Mouse (Mus musculus): ENCODE data around the gene Magi2.

Gene Magi2

GRCm38 (mm10) chr5:20620596-20621511, 1394.0 kb downstream of the Magi2 start:
- no peak for DNase-seq

DNA sequence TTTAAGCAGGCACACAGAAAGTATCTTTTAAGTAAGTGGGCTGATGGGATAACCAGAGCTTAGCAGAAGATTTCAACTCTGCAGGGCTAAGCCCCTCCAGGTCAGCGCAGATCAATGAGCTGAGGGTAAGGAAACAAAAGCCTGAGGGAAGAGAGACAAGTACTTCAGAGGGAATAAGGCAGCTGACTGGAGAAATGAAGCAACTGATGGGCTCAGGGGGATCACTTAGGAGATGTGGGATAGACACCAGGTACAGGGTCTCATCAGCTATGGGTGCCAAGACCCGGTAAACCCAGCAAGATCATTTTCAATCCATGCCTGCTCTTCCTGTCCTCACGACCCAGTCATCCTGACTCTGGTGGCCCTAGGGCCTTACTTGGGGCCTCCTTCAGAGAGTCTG, 1395.6 kb downstream of the Magi2 start:
- DNase-seq: no peak

- DNase-seq: no peak
Measured at GRCm38 (mm10) chr5:20622837-20623573, 1396.2 kb downstream of the Magi2 start.

- no peak for DNase-seq
Measured at GRCm38 (mm10) chr5:20625117-20625516, 1398.3 kb downstream of the Magi2 start.

DNA sequence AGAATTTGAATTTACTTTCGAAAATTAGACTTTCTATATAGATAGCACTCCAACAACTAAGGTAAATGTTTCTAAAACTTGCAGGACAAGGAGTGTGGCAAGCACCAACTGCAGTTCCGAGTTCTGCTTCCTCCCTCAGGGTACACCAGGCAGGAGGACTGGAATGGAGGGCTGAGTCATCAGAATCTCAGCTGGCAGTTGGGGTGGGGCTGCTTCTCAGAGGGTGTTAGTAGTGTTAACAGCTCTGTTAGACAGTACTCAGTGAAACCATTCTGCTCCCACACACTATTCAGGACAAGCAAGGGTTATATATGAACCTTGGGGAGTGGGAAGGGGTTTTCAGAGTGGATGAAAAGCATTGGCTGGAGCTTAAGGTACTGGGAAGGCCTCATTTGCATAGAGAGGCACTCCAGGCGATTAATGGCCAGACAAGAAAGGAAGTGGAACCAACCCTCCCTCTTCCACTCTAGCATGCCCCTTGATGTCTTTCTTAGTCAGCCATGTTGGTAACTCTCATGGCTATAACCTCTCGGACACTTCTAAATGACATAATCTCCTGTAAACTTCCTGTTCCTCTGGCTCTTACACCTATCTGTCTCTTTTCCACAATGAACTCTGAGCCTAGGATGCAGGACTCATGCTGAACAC, 1402.2 kb downstream of the Magi2 start:
- DNase-seq: no peak

GRCm38 (mm10) chr5:20634046-20634769, 1407.4 kb downstream of the Magi2 start:
- DNase-seq: no peak

DNA sequence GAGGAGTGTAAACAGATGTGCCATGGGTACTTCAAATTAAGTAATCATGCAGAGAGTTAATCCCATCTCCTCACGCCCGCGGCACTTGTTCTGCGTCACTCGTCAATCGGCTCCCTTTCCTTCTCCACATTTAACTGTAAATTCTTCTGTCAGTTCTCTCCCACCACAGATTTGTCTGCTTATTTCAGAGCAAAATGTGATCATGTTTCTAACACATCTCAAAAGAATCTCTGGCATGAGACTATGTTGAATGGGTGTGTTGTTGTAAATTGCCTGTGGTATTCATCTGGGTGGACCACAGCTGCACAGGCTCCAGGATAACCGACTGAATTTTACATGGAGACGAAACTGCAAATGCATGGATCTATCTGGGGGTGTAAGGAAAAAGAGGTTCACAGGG, 1408.0 kb downstream of the Magi2 start:
- DNase-seq: no peak

GRCm38 (mm10) chr5:20637300-20637989, 1410.6 kb downstream of the Magi2 start:
- peak; percentile 27 for DNase-seq

- no peak for DNase-seq
Measured at GRCm38 (mm10) chr5:20642196-20642595, 1415.4 kb downstream of the Magi2 start.

- no peak for DNase-seq
Measured at GRCm38 (mm10) chr5:20643741-20644140, 1416.9 kb downstream of the Magi2 start.

- no peak for DNase-seq
Measured at GRCm38 (mm10) chr5:20646947-20647346, 1420.1 kb downstream of the Magi2 start.

DNA sequence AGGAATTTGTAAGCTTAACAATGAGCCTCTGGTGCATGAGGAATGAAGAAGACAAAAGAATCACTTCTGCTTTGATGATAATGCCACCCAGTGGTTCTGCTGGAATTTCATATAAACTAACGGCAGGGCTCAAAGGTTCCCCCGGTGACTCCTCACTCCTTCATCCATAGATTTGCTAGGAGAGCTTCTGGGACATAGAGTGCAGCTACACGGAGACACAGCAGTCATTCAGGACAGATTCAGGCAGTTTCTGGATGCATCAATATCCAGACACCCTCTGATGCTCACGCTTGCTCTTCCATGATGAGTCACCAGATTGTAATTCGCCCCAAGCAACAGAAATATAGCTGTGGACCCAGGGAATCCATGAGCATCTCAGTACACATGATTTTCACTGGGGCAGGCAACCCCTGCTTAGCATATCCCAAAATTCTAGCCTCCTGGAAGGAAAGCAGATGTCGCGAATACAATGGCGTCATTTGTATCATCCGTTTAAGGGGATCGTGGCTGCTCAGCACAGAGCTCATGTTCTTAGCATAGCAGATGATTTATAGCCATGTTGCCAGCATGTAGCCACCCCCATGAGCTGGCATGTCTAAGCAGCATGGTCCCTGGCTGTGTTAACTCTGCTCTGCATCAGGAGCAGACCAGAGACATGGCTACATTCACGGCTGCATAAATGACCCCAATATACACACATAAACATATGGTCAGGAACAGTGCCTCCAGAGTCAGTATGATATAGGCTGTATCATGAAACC, 1426.8 kb downstream of the Magi2 start:
- DNase-seq: no peak

DNA sequence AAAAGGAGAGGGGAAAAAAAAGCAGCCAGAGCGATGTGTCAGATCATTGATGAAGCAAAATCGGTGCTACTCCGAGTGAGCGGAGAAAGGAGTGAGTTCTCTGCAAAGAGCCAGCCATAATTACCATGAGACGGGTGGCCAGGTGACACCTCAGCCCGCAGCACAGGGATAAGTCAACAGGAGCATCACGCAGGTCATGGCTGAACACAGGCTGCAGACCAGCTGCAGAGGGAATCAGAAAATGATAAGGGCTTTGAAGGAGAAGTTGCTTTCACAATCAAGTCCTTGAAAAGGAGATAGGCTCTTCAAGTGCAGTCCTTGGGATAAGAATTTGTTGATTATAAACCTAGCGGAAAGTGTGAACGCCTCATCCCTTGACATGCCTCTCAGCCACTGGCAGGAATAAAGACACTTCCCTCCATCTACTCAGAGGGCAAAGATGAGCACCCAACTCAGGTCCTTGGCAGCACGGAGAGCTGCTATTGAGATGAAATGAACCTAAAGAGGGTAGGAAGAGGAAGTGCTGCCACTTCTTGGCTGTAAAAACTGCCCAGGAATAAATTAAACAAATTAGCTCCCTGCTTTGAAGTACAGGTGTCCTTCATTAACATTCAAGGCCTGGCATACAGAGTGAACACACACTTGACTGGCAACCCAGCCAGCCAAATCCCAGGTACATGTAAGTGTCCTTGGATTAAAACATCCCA, 1428.1 kb downstream of the Magi2 start:
- DNase-seq: no peak

DNA sequence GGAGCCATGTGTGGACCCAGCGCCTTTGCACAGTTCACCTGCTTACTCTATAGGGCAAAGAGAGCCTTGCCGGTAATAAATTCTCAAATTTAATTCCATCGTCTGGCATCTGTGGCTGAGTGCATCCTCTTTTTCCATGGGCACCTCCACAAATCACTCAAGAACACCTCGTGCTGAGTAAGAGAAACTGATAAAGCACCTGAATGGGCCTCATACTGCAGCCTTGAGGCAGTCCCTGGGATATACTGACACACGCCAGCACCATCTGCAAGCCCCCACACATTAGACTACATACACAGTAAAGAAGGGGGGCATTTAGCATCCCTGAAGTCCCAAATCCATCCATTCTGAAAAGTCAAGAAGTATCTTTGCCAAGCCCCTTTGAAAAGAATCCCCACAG, 1430.2 kb downstream of the Magi2 start:
- DNase-seq: no peak

DNA sequence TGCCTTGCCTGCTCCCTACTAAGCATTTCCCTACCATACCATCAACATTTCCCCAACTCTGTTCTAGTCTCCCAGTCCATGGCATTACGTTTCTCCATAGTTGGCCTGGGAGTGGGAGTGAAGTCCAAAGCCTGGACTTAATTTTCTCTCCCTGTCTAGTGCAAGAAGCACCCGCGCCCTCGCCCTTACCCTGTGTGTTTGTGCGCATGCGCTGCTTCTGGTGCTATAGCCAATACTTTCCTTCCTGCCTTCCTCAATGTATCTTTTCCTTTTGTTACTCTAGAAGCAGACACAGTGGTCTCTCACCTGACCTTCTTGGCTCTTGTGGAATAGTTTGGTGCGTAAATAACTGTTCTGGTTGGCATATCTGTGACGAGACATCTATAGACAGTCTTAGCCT, 1440.8 kb downstream of the Magi2 start:
- DNase-seq: no peak

DNA sequence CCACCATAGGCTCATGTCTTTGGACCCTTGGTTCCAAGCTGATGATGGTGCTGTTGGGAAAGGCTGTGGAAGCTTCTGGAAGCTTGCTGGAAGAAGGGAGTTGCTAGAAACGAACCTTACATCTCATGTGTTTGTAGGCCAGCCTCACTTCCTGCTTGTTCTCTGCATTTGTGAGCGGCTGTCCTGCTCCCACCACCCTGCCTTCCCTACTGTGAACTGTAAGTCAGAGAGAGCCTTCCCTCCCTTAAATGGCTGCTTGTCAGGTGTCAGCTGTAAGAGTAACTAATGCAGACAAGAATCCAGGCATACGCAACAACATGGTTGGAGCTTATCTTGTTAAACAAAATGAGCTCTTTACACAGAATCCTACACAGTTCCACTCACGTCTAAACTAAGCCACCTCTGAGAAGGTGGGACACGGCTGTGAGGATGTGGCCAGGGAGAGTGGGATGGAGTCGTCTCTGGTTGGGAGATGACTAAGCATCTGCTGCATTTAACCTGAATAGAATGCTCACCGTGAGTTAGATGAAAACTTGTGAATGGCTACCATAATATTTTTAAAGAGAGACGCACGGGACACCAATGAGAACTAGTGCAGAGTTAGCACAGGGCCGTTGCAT, 1442.0 kb downstream of the Magi2 start:
- DNase-seq: no peak

DNA sequence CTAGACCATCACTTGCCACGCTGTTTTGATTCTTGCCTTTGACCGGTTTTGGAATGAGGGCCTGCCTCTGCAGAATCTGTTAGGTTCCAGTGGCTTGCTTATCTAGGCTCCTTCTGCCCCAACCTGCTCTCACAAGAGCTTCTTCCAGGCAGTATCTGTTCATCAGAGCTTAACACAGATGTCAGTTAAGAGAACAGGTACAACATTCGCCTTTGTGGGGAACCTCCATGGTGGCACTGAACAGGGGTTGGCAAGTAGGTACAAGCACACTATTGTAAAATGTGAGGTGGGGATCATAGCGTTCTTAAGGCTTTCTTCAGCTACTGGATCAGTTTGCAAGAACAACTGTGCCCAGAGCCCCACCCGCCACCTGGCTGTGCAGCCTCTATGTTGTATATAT, 1442.6 kb downstream of the Magi2 start:
- no peak for DNase-seq

DNA sequence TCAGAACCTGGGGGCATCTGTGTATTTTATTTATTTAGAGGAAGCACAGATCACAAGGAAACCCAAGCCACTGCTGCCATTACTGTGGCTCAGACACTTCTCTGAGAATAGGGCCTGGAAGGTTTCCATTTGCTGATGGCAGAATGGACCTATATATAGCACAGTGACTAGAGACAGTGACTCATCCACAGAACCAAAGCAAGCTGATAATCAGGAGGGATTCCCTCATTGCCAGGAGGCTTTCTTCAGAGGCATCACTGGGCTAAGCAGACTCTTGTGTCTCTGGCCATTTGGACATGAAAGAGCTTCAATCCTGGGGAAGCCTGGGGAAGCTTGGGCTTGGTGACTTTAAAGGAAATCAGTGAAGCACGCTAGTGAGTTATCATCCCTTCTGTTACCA, 1445.0 kb downstream of the Magi2 start:
- no peak for DNase-seq

- DNase-seq: no peak
Measured at GRCm38 (mm10) chr5:20674523-20674922, 1447.7 kb downstream of the Magi2 start.

GRCm38 (mm10) chr5:20675163-20675665, 1448.4 kb downstream of the Magi2 start:
- DNase-seq: no peak
